Mouse (Mus musculus) left cerebral cortex, adult 2 months (tissue): ENCODE results near the gene Nrn1l. TPM values are rescaled to one million over a fixed set of nuclear protein-coding genes. Genes with fewer than 3 reads are reported as not detected.

ENCODE experiments used
- DNase-seq, 2 experiments: peaks; one replicate each; pipeline ENCODE4 v3.0.0; 2021 to 2022; ENCODE audit warnings: low spot score in 2 of 2, mixed read lengths in 1 of 2; ENCODE audit errors: extremely low spot score in 1 of 2
- H3K27ac ChIP-seq: fragments of 200-600 bp; 2 replicates; pipeline ENCODE4 v1.8.1; 2022
- H3K4me3 ChIP-seq: fragments of 200-600 bp; 2 replicates; pipeline ENCODE4 v1.8.1; 2022
- CTCF ChIP-seq: fragments of 200-600 bp; IDR thresholded peaks from 2 replicates; pipeline ENCODE4 v1.8.1; 2022; ENCODE audit warnings: antibody characterized with exemption, mild to moderate bottlenecking, moderate library complexity
- intact Hi-C: fragments of 180-260 bp; cut with DNase I; formaldehyde crosslinking; loops from one replicate; pipeline ENCODE4 v1.15.1; 2025
- total RNA-seq, 2 experiments: library from RNA; stranded (reverse); gene quantifications; 2 replicates each; pipeline ENCODE4 v1.2.3; 2021

Gene Nrn1l
- total RNA-seq, 2 experiments from 2014 or later = 3.5 to 3.7 TPM

- peak overlapping the region; percentile 70 for H3K4me3 ChIP-seq
- no peak for TF ChIP-seq CTCF
- peak overlapping the region; percentile 98 for H3K27ac ChIP-seq
- intact Hi-C loops = no loop called here
- DNase-seq = no peak
Measured at GRCm38 (mm10) chr8:105935863-105936603, 42.7 kb downstream of the Nrn1l start.

- peak; percentile 84 to 86 for DNase-seq
- intact Hi-C loops = no loop called here
- H3K27ac ChIP-seq = peak overlapping the region; percentile 98
- peak overlapping the region; percentile 70 for H3K4me3 ChIP-seq
- no peak for TF ChIP-seq CTCF
Measured at GRCm38 (mm10) chr8:105936866-105937475, 43.6 kb downstream of the Nrn1l start.

GRCm38 (mm10) chr8:105937496-105938305 lies 44.3 kb downstream of the Nrn1l start:
- intact Hi-C loops = no loop called here
- H3K4me3 ChIP-seq = peak overlapping the region; percentile 70
- peak overlapping the region; percentile 98 for H3K27ac ChIP-seq
- DNase-seq = peak in 1 of 2 experiments; percentile 53
- TF ChIP-seq CTCF = no peak

- TF ChIP-seq CTCF = no peak
- peak within 1 kb of the TSS; percentile 70 for H3K4me3 ChIP-seq
- peak within 1 kb of the TSS; percentile 98 for H3K27ac ChIP-seq
- no peak for DNase-seq
- intact Hi-C loops = no loop called here
Measured at GRCm38 (mm10) chr8:105938306-105938669, 44.9 kb downstream of the Nrn1l start, which contains the start of gene Psmb10. Psmb10 (minus strand) TSS chr8:105938444.

- TF ChIP-seq CTCF = no peak
- intact Hi-C loops = no loop called here
- H3K4me3 ChIP-seq = no peak overlapping the region
- no peak for DNase-seq
- H3K27ac ChIP-seq = no peak overlapping the region
Measured at GRCm38 (mm10) chr8:105942026-105942425, 48.7 kb downstream of the Nrn1l start.

- TF ChIP-seq CTCF = no peak
- DNase-seq = no peak
- intact Hi-C loops = no loop called here
- H3K4me3 ChIP-seq = no peak overlapping the region
- no peak overlapping the region; the same call in 1 of the 2 replicates for H3K27ac ChIP-seq
Measured at GRCm38 (mm10) chr8:105942542-105942941, 49.2 kb downstream of the Nrn1l start.

- TF ChIP-seq CTCF = no peak
- Histone ChIP-seq H3K27ac (peak within 1 kb of the TSS; percentile 63), H3K4me3 (peak within 1 kb of the TSS; percentile 10; the same call in 1 of the 2 replicates)
- peak in 1 of 2 experiments; percentile 42 for DNase-seq
- intact Hi-C loops = no loop called here
Measured at GRCm38 (mm10) chr8:105943321-105943739, 50.0 kb downstream of the Nrn1l start, which contains the start of gene Lcat. Lcat (minus strand) TSS chr8:105943382.

Other genes with a start within 250 kb of the Nrn1l start
- gene Carmil2, start 207.3 kb upstream of the Nrn1l start, total RNA-seq = 10 to 100 TPM; 60.4 to 65.0 TPM
- 10 to 100 TPM; 51.7 to 56.6 TPM for gene Acd, start 192.5 kb upstream of the Nrn1l start, total RNA-seq
- 10 to 100 TPM; 43.0 to 47.2 TPM for gene Pard6a, start 192.4 kb upstream of the Nrn1l start, total RNA-seq
- gene 4933405L10Rik, start 185.9 kb upstream of the Nrn1l start, total RNA-seq = under 1 TPM in 1 of 2 experiments, not detected in 1; 0.29 TPM
- gene Enkd1, start 185.4 kb upstream of the Nrn1l start, total RNA-seq = 10 to 100 TPM in 1 of 2 experiments, 1 to 10 TPM in 1; 9.6 to 10.6 TPM
- 10 to 100 TPM; 21.0 to 26.0 TPM for gene Gfod2, start 134.9 kb upstream of the Nrn1l start, total RNA-seq
- gene Ranbp10, start 66.2 kb upstream of the Nrn1l start, total RNA-seq = 10 to 100 TPM; 23.7 to 25.2 TPM
- gene Tsnaxip1, start 65.8 kb upstream of the Nrn1l start, total RNA-seq = under 1 TPM in 1 of 2 experiments, not detected in 1; 0.44 TPM
- 10 to 100 TPM; 16.8 to 17.6 TPM for gene Cenpt, start 40.3 kb upstream of the Nrn1l start, total RNA-seq
- 10 to 100 TPM; 38.1 to 41.0 TPM for gene Thap11, start 38.4 kb upstream of the Nrn1l start, total RNA-seq
- gene Nutf2, start 33.0 kb upstream of the Nrn1l start, total RNA-seq = 10 to 100 TPM; 29.4 to 32.8 TPM
- gene Edc4, start 12.7 kb upstream of the Nrn1l start, total RNA-seq = 10 to 100 TPM; 64.4 to 68.5 TPM
- gene Pskh1, start 6.9 kb downstream of the Nrn1l start, total RNA-seq = 1 to 10 TPM; 6.6 to 8.7 TPM
- gene Ctrl, start 40.3 kb downstream of the Nrn1l start, total RNA-seq = 1 to 10 TPM; 1.5 to 2.6 TPM
- gene Psmb10, start 44.9 kb downstream of the Nrn1l start, total RNA-seq = 10 to 100 TPM; 90.3 to 91.9 TPM
- 10 to 100 TPM; 25.3 to 25.8 TPM for gene Lcat, start 49.8 kb downstream of the Nrn1l start, total RNA-seq
- gene Slc12a4, start 72.5 kb downstream of the Nrn1l start, total RNA-seq = 10 to 100 TPM; 18.2 to 19.8 TPM
- gene Dpep3, start 85.9 kb downstream of the Nrn1l start, total RNA-seq = not detected
- gene Dus2, start 97.8 kb downstream of the Nrn1l start, total RNA-seq = 10 to 100 TPM; 19.7 to 21.9 TPM
- not detected for gene Dpep2nb, start 112.4 kb downstream of the Nrn1l start, total RNA-seq
- gene Ddx28, start 118.3 kb downstream of the Nrn1l start, total RNA-seq = 10 to 100 TPM; 14.1 to 14.9 TPM
- 10 to 100 TPM; 12.1 to 13.4 TPM for gene Nfatc3, start 165.3 kb downstream of the Nrn1l start, total RNA-seq
- gene Esrp2, start 243.4 kb downstream of the Nrn1l start, total RNA-seq = under 1 TPM in 1 of 2 experiments, not detected in 1; 0.41 TPM